Mouse (Mus musculus): ENCODE measurements around the gene Lpcat2b.
"Not testable (repeated sequence)": the region's sequence is repeated elsewhere in the genome, so short reads cannot be mapped to it uniquely, and the experiment has no call there.

DNA sequence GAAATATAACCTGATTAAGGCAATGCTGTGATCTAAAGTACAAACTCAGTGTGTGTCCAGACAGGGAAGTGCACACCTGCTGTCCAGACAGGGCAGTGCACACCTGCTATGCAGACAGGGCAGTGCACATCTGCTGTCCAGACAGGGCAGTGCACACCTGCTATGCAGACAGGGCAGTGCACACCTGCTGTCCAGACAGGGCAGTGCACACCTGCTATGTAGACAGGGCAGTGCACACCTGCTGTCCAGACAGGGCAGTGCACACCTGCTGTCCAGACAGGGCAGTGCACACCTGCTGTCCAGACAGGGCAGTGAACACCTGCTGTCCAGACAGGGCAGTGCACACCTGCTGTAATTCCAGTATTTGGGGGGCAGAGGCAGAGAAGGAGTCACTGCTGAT, 44.9 kb upstream of the Lpcat2b start:
- TF ChIP-seq CTCF (IDR thresholded peaks at IDR 0.05; ENCODE audit: low read depth, low read length); TAL1 (conservative IDR thresholded peaks at IDR 0.05; ENCODE audit: low read depth, low read length); GATA2 (IDR thresholded peaks at IDR 0.05; ENCODE audit: borderline replicate concordance, low read depth, low read length): not testable (repeated sequence)

Measured in G1E (cell line).